Mouse (Mus musculus): ENCODE measurements around the gene Rnf212. TPM values are rescaled to one million over a fixed set of nuclear protein-coding genes. Genes with fewer than 3 reads are reported as not detected.

Gene Rnf212
- total and polyA plus RNA-seq, 3 experiments = not detected

DNA sequence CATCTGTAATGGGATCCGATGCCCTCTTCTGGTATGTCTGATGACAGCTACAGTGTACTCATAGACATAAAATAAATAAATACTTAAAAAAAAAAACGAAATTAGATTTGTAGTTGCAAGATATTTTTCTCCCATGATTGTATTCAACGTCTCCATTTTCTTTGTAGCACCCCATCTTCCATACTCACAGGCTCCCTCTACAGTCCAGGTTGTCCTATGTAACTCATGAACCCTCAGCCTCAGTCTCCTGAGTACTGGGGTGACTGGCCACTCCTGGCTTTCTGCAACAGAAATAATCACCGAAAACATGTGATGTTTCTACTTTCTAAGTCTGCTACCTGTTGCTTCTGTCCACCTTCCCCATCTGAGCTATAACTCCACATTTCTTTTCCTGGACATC lies 83.6 kb downstream of the Rnf212 start:
- in situ Hi-C loops (cut with MboI; ENCODE audit: low pct_ligation_motif_present, low pct_unique_long_range_greater_than_20kb, low sequenced_read_pairs) = no loop called here
- H3K9ac ChIP-seq (ENCODE audit: insufficient read depth, low read depth) = no peak overlapping the region
- H3K36me3 ChIP-seq (replicated peaks in 1 of 2; ENCODE audit: control insufficient read depth in 1 of 2, insufficient read depth in 1 of 2, low read length in 1 of 2) = no peaks in the 10 kb centered on the region
- H3K9me3 ChIP-seq (replicated peaks; ENCODE audit: low read length) = peaks cover 7% of the 10 kb centered on the region
- dilution Hi-C loops (cut with MboI; ENCODE audit: extremely low pct_ligation_motif_present, extremely low pct_unique_long_range_greater_than_20kb, low sequenced_read_pairs) = no loop called here
- H3K4me3 ChIP-seq (replicated peaks in 1 of 3; ENCODE audit: low read depth in 2 of 3, low read length in 2 of 3, poor library complexity in 1 of 3) = no peak overlapping the region
- peaks cover 3 to 5% of the 10 kb centered on the region in 2 experiments; a peak in 2 of 4 replicates for H3K4me1 ChIP-seq (ENCODE audit: control insufficient read depth in 1 of 2, insufficient read depth in 2 of 2)
- H3K79me2 ChIP-seq (replicated peaks; ENCODE audit: control insufficient read depth, extremely low read depth, insufficient read depth, poor library complexity, severe bottlenecking) = no peaks in the 10 kb centered on the region
- no peak overlapping the region for H3K27ac ChIP-seq (ENCODE audit: insufficient read depth, low read depth)
- DNase-seq (ENCODE audit: extremely low read depth) = no peak
- TF ChIP-seq SIN3A (IDR thresholded peaks at IDR 0.05; ENCODE audit: low read length) = no peak
- no peak for TF ChIP-seq USF1 (IDR thresholded peaks at IDR 0.05; ENCODE audit: low read depth, low read length)
- peak in 1 of 2 experiments; percentile 50; a peak in 2 of 4 replicates for TF ChIP-seq CTCF (conservative IDR thresholded peaks at IDR 0.05 in 1 of 2, IDR thresholded peaks at IDR 0.05 in 1 of 2; ENCODE audit: low read depth in 2 of 2, low read length in 2 of 2)
- TF ChIP-seq E2F4 (IDR thresholded peaks at IDR 0.05; ENCODE audit: insufficient replicate concordance, low read depth, low read length) = no peak
- no peak for TF ChIP-seq RAD21 (IDR thresholded peaks at IDR 0.05; ENCODE audit: low read depth, low read length)
- TF ChIP-seq ELF1 (IDR thresholded peaks at IDR 0.05; ENCODE audit: low read depth, low read length) = no peak
- no peak overlapping the region for H3K4me2 ChIP-seq (ENCODE audit: insufficient read depth, low read depth, poor library complexity, severe bottlenecking)
- peaks cover 25% of the 10 kb centered on the region for H3K27me3 ChIP-seq (replicated peaks)

DNA sequence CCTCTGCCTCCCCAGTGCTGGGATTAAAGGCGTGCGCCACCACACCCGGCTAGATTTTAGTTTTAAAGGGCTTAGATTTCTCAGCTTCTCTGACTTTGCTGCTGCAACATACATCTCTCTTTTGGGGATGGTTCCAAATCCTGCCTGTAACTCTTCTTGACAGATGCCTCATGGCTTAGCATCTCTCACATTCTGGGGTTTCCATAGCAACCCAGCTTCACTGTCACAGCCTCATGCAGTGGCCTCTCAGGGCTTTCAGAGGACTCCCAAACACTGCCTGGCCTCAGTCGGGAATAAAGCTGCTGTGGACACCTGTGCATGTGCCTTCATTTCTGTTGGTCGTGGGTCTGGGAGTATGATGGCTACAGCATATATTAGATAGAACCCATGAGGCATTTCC lies 85.7 kb downstream of the Rnf212 start:
- no peak overlapping the region for H3K4me2 ChIP-seq (ENCODE audit: insufficient read depth, low read depth, poor library complexity, severe bottlenecking)
- H3K4me1 ChIP-seq (ENCODE audit: control insufficient read depth in 1 of 2, insufficient read depth in 2 of 2) = peaks cover 3 to 5% of the 10 kb centered on the region in 2 experiments; a peak in 2 of 4 replicates
- H3K27ac ChIP-seq (ENCODE audit: insufficient read depth, low read depth) = no peak overlapping the region
- dilution Hi-C loops (cut with MboI; ENCODE audit: extremely low pct_ligation_motif_present, extremely low pct_unique_long_range_greater_than_20kb, low sequenced_read_pairs) = no loop called here
- in situ Hi-C loops (cut with MboI; ENCODE audit: low pct_ligation_motif_present, low pct_unique_long_range_greater_than_20kb, low sequenced_read_pairs) = no loop called here
- H3K79me2 ChIP-seq (replicated peaks; ENCODE audit: control insufficient read depth, extremely low read depth, insufficient read depth, poor library complexity, severe bottlenecking) = no peaks in the 10 kb centered on the region
- TF ChIP-seq TCF12 (IDR thresholded peaks at IDR 0.05; ENCODE audit: low read depth, low read length) (no peak), TBP (conservative IDR thresholded peaks at IDR 0.05; ENCODE audit: low read depth, low read length) (no peak), BHLHE40 (IDR thresholded peaks at IDR 0.05; ENCODE audit: low read depth, low read length) (no peak), GABPA (IDR thresholded peaks at IDR 0.05; ENCODE audit: insufficient replicate concordance, low read depth, low read length) (no peak), NELFE (IDR thresholded peaks at IDR 0.05; ENCODE audit: low read depth, low read length) (no peak), JUND (conservative IDR thresholded peaks at IDR 0.05; ENCODE audit: low read depth, low read length) (no peak), ETS1 (conservative IDR thresholded peaks at IDR 0.05; ENCODE audit: low read depth, low read length) (no peak), RCOR1 (conservative IDR thresholded peaks at IDR 0.05; ENCODE audit: low read depth, low read length) (no peak)
- H3K27me3 ChIP-seq (replicated peaks) = peaks cover 9% of the 10 kb centered on the region
- DNase-seq (ENCODE audit: extremely low read depth) = no peak
- peaks cover 0 to 7% of the 10 kb centered on the region in 2 experiments for H3K36me3 ChIP-seq (replicated peaks in 1 of 2; ENCODE audit: control insufficient read depth in 1 of 2, insufficient read depth in 1 of 2, low read length in 1 of 2)
- H3K4me3 ChIP-seq (replicated peaks in 1 of 3; ENCODE audit: low read depth in 2 of 3, low read length in 2 of 3, poor library complexity in 1 of 3) = no peak overlapping the region
- no peak overlapping the region for H3K9ac ChIP-seq (ENCODE audit: insufficient read depth, low read depth)
- no peaks in the 10 kb centered on the region for H3K9me3 ChIP-seq (replicated peaks; ENCODE audit: low read length)

DNA sequence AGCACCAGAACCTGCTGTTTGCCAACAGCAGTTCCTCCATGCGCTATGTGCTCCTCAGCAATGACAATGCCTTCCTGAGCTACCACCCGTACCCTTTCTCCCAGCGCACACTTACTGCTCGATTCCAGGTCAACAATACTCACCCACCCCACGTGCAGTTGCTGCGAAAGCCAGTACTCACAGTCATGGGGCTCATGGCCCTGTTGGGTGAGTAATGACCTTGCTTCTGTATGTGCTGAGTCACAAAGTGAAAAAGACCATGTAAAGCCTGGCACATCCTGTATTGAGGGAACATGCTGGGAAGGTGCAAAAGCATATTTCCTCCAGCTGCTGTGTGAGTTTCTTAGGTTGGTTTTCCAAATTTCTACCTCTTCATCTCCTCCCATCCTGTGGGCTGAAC lies 93.9 kb downstream of the Rnf212 start:
- no peaks in the 10 kb centered on the region for H3K9me3 ChIP-seq (replicated peaks; ENCODE audit: low read length)
- H3K36me3 ChIP-seq (replicated peaks in 1 of 2; ENCODE audit: control insufficient read depth in 1 of 2, insufficient read depth in 1 of 2, low read length in 1 of 2) = peaks cover 5 to 59% of the 10 kb centered on the region in 2 experiments
- DNase-seq (ENCODE audit: extremely low read depth) = no peak
- H3K27ac ChIP-seq (ENCODE audit: insufficient read depth, low read depth) = no peak overlapping the region
- H3K4me1 ChIP-seq (ENCODE audit: control insufficient read depth in 1 of 2, insufficient read depth in 2 of 2) = no peaks in the 10 kb centered on the region
- no peaks in the 10 kb centered on the region for H3K27me3 ChIP-seq (replicated peaks)
- TF ChIP-seq PAX5 (IDR thresholded peaks at IDR 0.05; ENCODE audit: low read length) (no peak), USF2 (conservative IDR thresholded peaks at IDR 0.05; ENCODE audit: low read depth, low read length) (no peak), POLR2AphosphoS2 (IDR thresholded peaks at IDR 0.05; ENCODE audit: low read depth, low read length) (no peak), JUN (IDR thresholded peaks at IDR 0.05; ENCODE audit: insufficient read depth, low read depth, low read length) (no peak), UBTF (IDR thresholded peaks at IDR 0.05; ENCODE audit: low read depth, low read length) (no peak), MAZ (IDR thresholded peaks at IDR 0.05; ENCODE audit: low read depth, low read length) (no peak), ELF1 (IDR thresholded peaks at IDR 0.05; ENCODE audit: low read depth, low read length) (no peak), ZKSCAN1 (IDR thresholded peaks at IDR 0.05; ENCODE audit: borderline replicate concordance, low read depth, low read length) (no peak), KAT2A (IDR thresholded peaks at IDR 0.05; ENCODE audit: insufficient replicate concordance, low read length) (no peak), TBP (conservative IDR thresholded peaks at IDR 0.05; ENCODE audit: low read depth, low read length) (no peak), ZNF384 (IDR thresholded peaks at IDR 0.05; ENCODE audit: low read depth, low read length) (no peak), SMC3 (IDR thresholded peaks at IDR 0.05; ENCODE audit: low read depth, low read length) (no peak), TCF12 (IDR thresholded peaks at IDR 0.05; ENCODE audit: low read depth, low read length) (no peak), MAX (IDR thresholded peaks at IDR 0.05; ENCODE audit: low read length) (no peak), HCFC1 (IDR thresholded peaks at IDR 0.05; ENCODE audit: low read depth, low read length) (no peak), MEF2A (IDR thresholded peaks at IDR 0.05; ENCODE audit: borderline replicate concordance, low read depth, low read length) (no peak)
- no peak overlapping the region for H3K4me2 ChIP-seq (ENCODE audit: insufficient read depth, low read depth, poor library complexity, severe bottlenecking)
- in situ Hi-C loops (cut with MboI; ENCODE audit: low pct_ligation_motif_present, low pct_unique_long_range_greater_than_20kb, low sequenced_read_pairs) = no loop called here
- H3K4me3 ChIP-seq (replicated peaks in 1 of 3; ENCODE audit: low read depth in 2 of 3, low read length in 2 of 3, poor library complexity in 1 of 3) = no peak overlapping the region
- no peak overlapping the region for H3K9ac ChIP-seq (ENCODE audit: insufficient read depth, low read depth)
- dilution Hi-C loops (cut with MboI; ENCODE audit: extremely low pct_ligation_motif_present, extremely low pct_unique_long_range_greater_than_20kb, low sequenced_read_pairs) = no loop called here
- no peaks in the 10 kb centered on the region for H3K79me2 ChIP-seq (replicated peaks; ENCODE audit: control insufficient read depth, extremely low read depth, insufficient read depth, poor library complexity, severe bottlenecking)

All from CH12.LX (cell line).